Mouse (Mus musculus) 3134 (cell line): ENCODE data around the gene Zfp867.
A peak's percentile ranks its signal among the peaks of the same experiment; 100 is the strongest.

ENCODE experiments used
- DNase-seq: peaks from one replicate; pipeline ENCODE4 v3.0.0-alpha.2; 2011; ENCODE audit warnings: low spot score; ENCODE audit not compliant: insufficient read length; ENCODE audit errors: extremely low read depth

Gene Zfp867

GRCm38 (mm10) chr11:59472326-59472677 lies at the start of gene Zfp867:
Zfp867 (minus strand) TSS chr11:59472474.
- peak; percentile 88 for DNase-seq

GRCm38 (mm10) chr11:59519741-59520495 lies 47.6 kb upstream of the Zfp867 start:
- DNase-seq: no peak

- no peak for DNase-seq
Observed at GRCm38 (mm10) chr11:59518226-59518625, 46.0 kb upstream of the Zfp867 start.

- DNase-seq: no peak
Observed at GRCm38 (mm10) chr11:59517441-59517840, 45.2 kb upstream of the Zfp867 start.

- DNase-seq: no peak
Observed at GRCm38 (mm10) chr11:59514789-59515188, 42.5 kb upstream of the Zfp867 start.

- no peak for DNase-seq
Observed at GRCm38 (mm10) chr11:59514381-59514780, 42.1 kb upstream of the Zfp867 start.

- no peak for DNase-seq
Observed at GRCm38 (mm10) chr11:59513556-59513955, 41.3 kb upstream of the Zfp867 start.

- no peak for DNase-seq
Observed at GRCm38 (mm10) chr11:59512733-59513132, 40.5 kb upstream of the Zfp867 start.

GRCm38 (mm10) chr11:59511558-59511957 lies 39.3 kb upstream of the Zfp867 start:
- DNase-seq: no peak

GRCm38 (mm10) chr11:59506713-59507074 lies 34.4 kb upstream of the Zfp867 start:
- DNase-seq: no peak

- DNase-seq: peak; percentile 90
Observed at GRCm38 (mm10) chr11:59505839-59506712, 33.8 kb upstream of the Zfp867 start.

- peak; percentile 77 for DNase-seq
Observed at GRCm38 (mm10) chr11:59505351-59505838, 33.1 kb upstream of the Zfp867 start.

GRCm38 (mm10) chr11:59501978-59502700 lies 29.9 kb upstream of the Zfp867 start:
- no peak for DNase-seq

- DNase-seq: no peak
Observed at GRCm38 (mm10) chr11:59497747-59498146, 25.5 kb upstream of the Zfp867 start.

- no peak for DNase-seq
Observed at GRCm38 (mm10) chr11:59496672-59497310, 24.5 kb upstream of the Zfp867 start.

- no peak for DNase-seq
Observed at GRCm38 (mm10) chr11:59486222-59486621, 13.9 kb upstream of the Zfp867 start.

GRCm38 (mm10) chr11:59485641-59486040 lies 13.4 kb upstream of the Zfp867 start:
- DNase-seq: no peak

GRCm38 (mm10) chr11:59483212-59483611 lies 10.9 kb upstream of the Zfp867 start:
- no peak for DNase-seq

GRCm38 (mm10) chr11:59477240-59477639 lies 5.0 kb upstream of the Zfp867 start:
- no peak for DNase-seq
